Mouse (Mus musculus) CH12.LX (cell line): ENCODE results near the gene Sult1a1.

ENCODE experiments used
- CTCF ChIP-seq, 2 experiments: IDR thresholded peaks in 1 of 2; conservative IDR thresholded peaks in 1 of 2; 2 replicates each; pipeline ENCODE4 v1.5.1; 2011 to 2012; ENCODE audit warnings: low read depth in 2 of 2, low read length in 2 of 2, improper control_type of control experiment in 1 of 2, inconsistent platforms in 1 of 2, mild to moderate bottlenecking in 1 of 2, moderate library complexity in 1 of 2
- EP300 ChIP-seq: IDR thresholded peaks from 2 replicates; pipeline ENCODE4 v1.6.1; 2011; ENCODE audit warnings: low read length, improper control_type of control experiment
- ETS1 ChIP-seq: conservative IDR thresholded peaks from 2 replicates; pipeline ENCODE4 v1.6.1; 2012; ENCODE audit warnings: low read depth, mild to moderate bottlenecking, inconsistent platforms, low read length, improper control_type of control experiment, moderate library complexity
- MAZ ChIP-seq: IDR thresholded peaks from 2 replicates; pipeline ENCODE4 v1.6.1; 2012; ENCODE audit warnings: low read depth, mild to moderate bottlenecking, inconsistent platforms, low read length, improper control_type of control experiment, moderate library complexity
- POLR2A ChIP-seq: IDR thresholded peaks from 2 replicates; pipeline ENCODE4 v1.6.1; 2011; ENCODE audit warnings: low read depth, mild to moderate bottlenecking, improper control_type of control experiment, low read length
- RCOR1 ChIP-seq: conservative IDR thresholded peaks from 2 replicates; pipeline ENCODE4 v1.6.1; 2012; ENCODE audit warnings: low read depth, mild to moderate bottlenecking, inconsistent platforms, low read length, improper control_type of control experiment
- ZNF384 ChIP-seq: IDR thresholded peaks from 2 replicates; pipeline ENCODE4 v1.6.1; 2012; ENCODE audit warnings: low read depth, low read length, improper control_type of control experiment, inconsistent platforms

- TF ChIP-seq MAZ (no peak), CTCF (conservative IDR thresholded peaks at IDR 0.05 in 1 of 2, IDR thresholded peaks at IDR 0.05 in 1 of 2; ENCODE audit: low read depth in 2 of 2, low read length in 2 of 2) (no peak), POLR2A (no peak; the same call in 1 of the 2 replicates), RCOR1 (no peak), EP300 (no peak), ETS1 (no peak), ZNF384 (no peak)
These were observed 26.9 kb upstream of the Sult1a1 start for GRCm38 (mm10) chr7:126702861-126703756.
